Mouse (Mus musculus): ENCODE results near the gene Cbx8. TPM values are rescaled to one million over a fixed set of nuclear protein-coding genes. Genes with fewer than 3 reads are reported as not detected.

Gene Cbx8
- polyA plus RNA-seq, 1 experiment from 2014 or later: 3.3 TPM

DNA sequence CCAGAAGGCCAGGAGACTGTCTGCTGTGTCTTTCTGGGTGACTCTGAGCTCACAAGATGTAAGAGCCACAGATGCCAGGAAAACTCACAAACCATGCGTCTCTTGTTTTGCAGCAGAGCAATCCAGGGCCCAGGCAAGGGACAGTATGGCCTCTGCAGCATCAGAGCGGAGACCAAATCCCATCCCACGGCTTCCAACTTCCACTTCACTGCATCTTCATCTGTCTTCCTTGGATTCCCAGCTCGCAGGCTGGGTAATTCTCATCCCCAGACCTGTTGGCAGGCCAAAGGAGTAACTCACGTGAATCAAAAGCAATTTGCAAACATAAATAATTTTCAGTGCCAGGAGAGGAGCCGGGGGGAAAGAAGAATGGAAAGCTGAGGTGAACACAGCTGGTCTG lies 32.2 kb upstream of the Cbx8 start:
- Histone ChIP-seq H3K27me3 (replicated peaks) (peaks cover 70% of the 10 kb centered on the region), H3K4me3 (no peak overlapping the region), H3K9me3 (replicated peaks) (peaks cover 8% of the 10 kb centered on the region; the same call in 1 of the 2 replicates), H3K9ac (no peak overlapping the region), H3K27ac (no peak overlapping the region), H3K36me3 (no peaks in the 10 kb centered on the region), H3K4me1 (no peaks in the 10 kb centered on the region), H3K4me2 (no peak overlapping the region)
- WGBS (ENCODE audit: insufficient replicate concordance): 58% methylated on average over 6 of the region's 6 CpGs
- ATAC-seq: no peak

DNA sequence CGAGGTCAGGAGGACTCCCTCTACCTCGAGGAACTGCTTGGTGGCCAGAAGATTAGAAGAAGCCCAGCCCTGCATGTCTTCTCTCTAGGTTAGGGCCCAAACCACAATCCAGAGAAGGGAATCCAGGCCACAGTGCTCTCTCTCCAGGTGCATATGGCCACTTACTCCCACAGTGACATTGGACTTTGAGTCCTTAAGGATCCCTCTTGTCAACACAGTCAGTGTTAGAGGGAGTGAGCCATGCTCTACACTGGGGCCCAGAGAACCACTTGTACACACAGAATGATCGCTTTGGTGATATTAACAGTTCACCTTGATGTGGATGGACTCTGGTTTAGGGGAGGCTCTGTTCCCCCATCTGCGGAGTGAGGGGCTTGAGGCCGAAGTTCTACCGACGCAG lies 31.5 kb upstream of the Cbx8 start:
- no peak overlapping the region for H3K4me3 ChIP-seq
- 53% methylated on average over 7 of the region's 7 CpGs for WGBS (ENCODE audit: insufficient replicate concordance)

DNA sequence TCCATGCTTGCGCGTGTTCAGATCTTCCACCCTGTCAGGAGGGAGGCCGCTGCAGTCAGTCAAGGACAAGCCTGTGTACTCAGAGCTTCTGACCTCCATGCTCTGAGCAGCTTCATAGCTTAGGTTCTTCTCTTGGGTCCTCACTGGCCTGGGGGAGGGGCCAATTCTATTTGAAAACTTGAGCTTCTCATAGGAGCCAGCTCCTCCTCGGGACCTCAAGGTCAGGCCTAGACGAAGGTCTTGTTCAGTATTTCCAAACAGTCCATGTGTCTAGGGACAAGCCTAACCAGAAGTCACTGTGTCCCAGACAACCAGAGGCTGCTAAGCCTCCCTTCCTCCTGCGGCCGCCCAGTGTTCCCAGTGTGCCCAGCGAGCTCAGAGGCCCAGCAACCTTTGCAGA lies 26.1 kb upstream of the Cbx8 start:
- no peak overlapping the region for H3K4me2 ChIP-seq
- H3K4me1 ChIP-seq: no peaks in the 10 kb centered on the region
- H3K27ac ChIP-seq: no peak overlapping the region
- H3K36me3 ChIP-seq: no peaks in the 10 kb centered on the region
- no peak overlapping the region for H3K9ac ChIP-seq
- H3K9me3 ChIP-seq (replicated peaks): peaks cover 8% of the 10 kb centered on the region; the same call in 1 of the 2 replicates
- 76% methylated on average over 8 of the region's 8 CpGs for WGBS (ENCODE audit: insufficient replicate concordance)
- H3K4me3 ChIP-seq: no peak overlapping the region
- H3K27me3 ChIP-seq (replicated peaks): peaks cover 77% of the 10 kb centered on the region
- ATAC-seq: no peak

More for the DNA sequence above, 31.5 kb upstream of the Cbx8 start:
- Histone ChIP-seq H3K4me1 (no peaks in the 10 kb centered on the region), H3K4me2 (no peak overlapping the region), H3K9me3 (replicated peaks) (peaks cover 8% of the 10 kb centered on the region; the same call in 1 of the 2 replicates), H3K27me3 (replicated peaks) (peaks cover 69% of the 10 kb centered on the region), H3K27ac (no peak overlapping the region), H3K36me3 (no peaks in the 10 kb centered on the region), H3K9ac (no peak overlapping the region)
- no peak for ATAC-seq

DNA sequence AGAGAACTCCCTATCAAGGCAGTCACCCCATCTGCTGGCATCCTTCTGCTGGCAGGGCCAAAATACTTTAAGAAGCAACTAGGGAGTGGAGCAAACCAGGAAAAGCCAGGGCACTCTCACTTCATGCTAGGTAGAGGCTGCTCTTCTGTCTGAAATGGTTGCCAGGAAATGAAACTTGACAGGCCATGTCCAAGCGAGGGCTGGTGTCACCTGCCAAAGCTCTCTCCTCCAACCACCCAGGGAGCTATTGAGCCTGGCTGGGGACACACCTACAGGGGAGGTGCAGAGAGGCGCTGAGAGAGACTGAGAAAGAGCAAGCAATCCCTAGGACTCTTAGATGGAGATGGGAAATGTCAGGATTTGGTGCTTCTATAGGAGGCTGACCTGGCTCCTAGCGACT lies 18.5 kb upstream of the Cbx8 start:
- Histone ChIP-seq H3K36me3 (no peaks in the 10 kb centered on the region), H3K9me3 (replicated peaks) (no peaks in the 10 kb centered on the region), H3K27me3 (replicated peaks) (peaks cover 100% of the 10 kb centered on the region), H3K4me3 (no peak overlapping the region), H3K4me2 (no peak overlapping the region), H3K27ac (no peak overlapping the region), H3K4me1 (peaks cover 28% of the 10 kb centered on the region), H3K9ac (no peak overlapping the region)
- 5% methylated on average over 3 of the region's 3 CpGs for WGBS (ENCODE audit: insufficient replicate concordance)
- ATAC-seq: no peak

DNA sequence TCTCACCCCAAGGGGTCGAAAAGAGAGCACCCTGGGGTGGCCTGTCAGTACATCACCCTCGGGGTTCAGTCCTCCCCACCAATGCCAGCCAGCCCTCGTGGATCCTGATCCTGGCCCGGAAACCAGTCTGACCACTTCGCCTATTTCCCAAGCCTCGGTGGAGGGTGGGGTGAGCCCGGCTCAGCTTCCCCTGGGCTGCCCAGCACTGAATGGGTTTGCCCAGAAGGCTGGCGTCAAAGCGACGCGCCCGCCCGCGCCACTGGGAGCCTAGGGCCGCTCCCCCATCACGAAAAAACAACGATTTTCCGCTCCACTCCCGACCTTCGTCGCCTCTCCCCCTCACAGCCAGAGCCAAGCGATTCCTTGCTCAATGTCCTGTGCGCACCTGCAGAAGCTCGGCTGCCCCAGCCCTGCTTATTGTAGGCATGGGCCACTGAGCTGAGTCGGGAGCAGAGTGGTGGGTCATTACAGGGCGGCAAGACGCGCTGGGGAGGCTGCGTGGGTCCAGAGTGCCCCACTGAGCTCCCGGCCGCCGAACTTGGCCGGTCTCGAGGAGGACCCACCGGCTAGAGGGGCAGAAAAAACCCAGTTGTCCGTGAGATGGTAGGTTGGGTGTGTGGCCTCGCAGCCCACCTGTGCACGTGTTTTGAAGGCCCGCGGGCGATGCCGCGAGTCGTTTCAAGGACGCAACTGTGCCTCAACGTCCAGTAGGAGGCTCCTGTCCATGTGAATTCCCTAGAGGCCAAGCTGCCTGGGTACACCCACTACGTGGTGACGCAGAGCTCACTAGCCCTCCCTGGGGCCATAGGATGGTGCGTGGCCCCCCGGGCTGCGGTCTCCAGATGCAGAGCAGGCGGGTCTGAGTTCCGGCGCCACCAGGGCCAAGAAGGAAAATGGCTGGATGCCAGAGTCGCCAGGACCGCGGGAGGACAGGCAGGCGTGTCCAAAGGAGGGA lies 17.5 kb upstream of the Cbx8 start:
- H3K9ac ChIP-seq: no peak overlapping the region
- WGBS (ENCODE audit: insufficient replicate concordance): 5% methylated on average over 58 of the region's 58 CpGs
- peaks cover 35% of the 10 kb centered on the region for H3K4me1 ChIP-seq
- peak overlapping the region; percentile 80 for H3K4me2 ChIP-seq
- peaks cover 100% of the 10 kb centered on the region for H3K27me3 ChIP-seq (replicated peaks)
- no peaks in the 10 kb centered on the region for H3K36me3 ChIP-seq
- no peak overlapping the region for H3K27ac ChIP-seq
- H3K9me3 ChIP-seq (replicated peaks): no peaks in the 10 kb centered on the region
- no peak overlapping the region for H3K4me3 ChIP-seq
- no peak for ATAC-seq

DNA sequence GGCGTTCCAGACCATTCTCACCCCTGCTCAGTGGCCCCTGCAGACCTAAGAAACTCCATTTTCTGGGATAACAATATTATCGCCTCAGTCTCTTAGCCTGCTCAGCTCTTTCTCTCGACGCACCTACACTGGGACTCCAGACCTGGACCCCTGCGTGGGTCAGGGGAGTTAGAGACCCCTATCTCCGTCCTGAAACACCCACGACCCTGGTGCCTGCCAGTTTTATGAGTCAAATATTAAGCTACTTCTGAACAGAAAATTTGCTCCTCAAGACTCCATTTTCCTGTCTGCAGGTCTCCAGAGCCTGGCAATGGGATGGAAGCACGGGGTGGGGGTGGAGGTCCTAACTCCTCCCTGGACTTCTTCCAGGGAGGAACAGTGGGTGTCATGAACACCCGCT lies 16.5 kb upstream of the Cbx8 start:
- 3% methylated on average over 9 of the region's 9 CpGs for WGBS (ENCODE audit: insufficient replicate concordance)
- Histone ChIP-seq H3K9me3 (replicated peaks) (no peaks in the 10 kb centered on the region), H3K9ac (peak overlapping the region; percentile 66; the same call in 1 of the 2 replicates), H3K4me3 (peak overlapping the region; percentile 57), H3K27me3 (replicated peaks) (peaks cover 100% of the 10 kb centered on the region), H3K36me3 (no peaks in the 10 kb centered on the region), H3K27ac (no peak overlapping the region), H3K4me1 (peaks cover 40% of the 10 kb centered on the region), H3K4me2 (peak overlapping the region; percentile 80)
- no peak for ATAC-seq

DNA sequence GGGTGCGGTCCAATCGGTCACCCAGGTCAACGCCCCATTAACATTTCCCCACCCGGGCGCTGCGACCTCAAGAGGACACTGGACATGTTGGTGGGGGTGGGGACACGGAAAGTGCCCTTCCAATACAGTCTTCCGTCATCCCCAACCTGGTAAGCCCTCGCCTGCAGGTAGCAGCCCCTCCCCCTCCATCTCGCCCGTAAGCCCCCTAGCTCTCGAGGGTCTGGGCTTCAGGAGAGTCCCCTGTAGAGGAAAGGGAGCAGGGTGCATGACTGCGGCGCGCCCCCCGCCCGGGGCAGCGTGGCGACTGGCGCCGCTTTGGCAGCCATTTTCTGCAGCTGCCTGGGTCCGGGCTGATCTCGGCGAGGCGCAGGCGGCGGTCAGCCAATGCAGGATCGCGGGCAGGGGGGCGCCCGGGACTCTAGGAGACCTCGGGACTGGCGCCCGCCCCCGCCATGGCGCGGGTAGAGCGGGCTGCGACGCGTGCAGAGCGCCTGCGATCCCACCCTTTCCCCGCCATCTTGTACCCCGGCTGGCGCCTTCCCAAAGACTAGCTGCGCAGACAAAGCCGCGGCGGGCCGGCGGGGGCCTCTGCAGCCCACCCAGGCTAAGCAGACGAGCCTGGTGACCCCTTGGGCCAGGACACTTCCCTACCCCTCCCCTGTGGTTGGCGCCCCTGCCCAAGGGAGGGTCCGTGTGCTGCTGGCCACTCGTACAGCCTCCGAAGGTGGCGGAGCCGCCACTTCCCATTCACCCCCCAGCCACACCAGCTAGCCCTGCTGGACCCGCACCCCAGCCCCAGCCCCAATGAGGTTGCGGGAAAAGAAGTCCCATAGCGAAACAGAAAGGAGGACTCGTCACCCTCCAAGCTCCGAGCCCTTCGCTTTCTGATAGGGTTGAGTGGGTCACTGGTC lies 15.8 kb upstream of the Cbx8 start:
- Histone ChIP-seq H3K27ac (no peak overlapping the region), H3K4me3 (peak overlapping the region; percentile 57), H3K4me2 (peak overlapping the region; percentile 80), H3K4me1 (peaks cover 40% of the 10 kb centered on the region), H3K36me3 (no peaks in the 10 kb centered on the region), H3K27me3 (replicated peaks) (peaks cover 100% of the 10 kb centered on the region), H3K9me3 (replicated peaks) (no peaks in the 10 kb centered on the region), H3K9ac (peak overlapping the region; percentile 66)
- no peak for ATAC-seq
- WGBS (ENCODE audit: insufficient replicate concordance): 1% methylated on average over 64 of the region's 65 CpGs

DNA sequence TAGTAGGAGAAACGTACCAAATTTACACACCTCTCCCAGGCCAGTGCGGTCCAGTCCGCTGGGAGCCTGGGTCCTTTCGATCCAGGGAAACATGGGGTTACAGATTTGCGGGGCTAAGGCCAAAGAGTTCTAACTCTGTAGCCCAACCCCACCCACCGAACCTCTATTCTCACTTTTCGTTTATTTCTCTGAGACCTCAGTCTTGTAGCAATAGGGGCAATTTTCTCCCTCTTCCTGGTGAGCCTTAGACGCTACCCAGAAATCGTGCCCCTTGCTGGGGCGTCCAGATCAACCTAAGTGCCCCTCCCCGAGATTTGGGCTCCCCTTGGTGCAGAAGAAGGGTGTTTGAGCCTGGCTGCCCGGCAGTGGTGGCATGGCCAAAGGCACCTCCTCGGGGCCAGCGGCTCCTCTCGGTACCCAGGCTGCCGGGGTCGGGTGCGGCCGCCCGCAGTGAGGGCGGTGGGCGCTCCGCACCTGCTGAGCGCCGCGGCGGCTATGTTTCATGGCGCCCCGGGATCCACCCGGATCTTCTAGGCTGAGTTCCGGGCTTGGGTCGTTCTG lies 14.9 kb upstream of the Cbx8 start:
- Histone ChIP-seq H3K4me2 (peak overlapping the region; percentile 80), H3K4me3 (peak overlapping the region; percentile 57; the same call in 1 of the 2 replicates), H3K27me3 (replicated peaks) (peaks cover 100% of the 10 kb centered on the region), H3K9ac (no peak overlapping the region), H3K9me3 (replicated peaks) (no peaks in the 10 kb centered on the region), H3K36me3 (no peaks in the 10 kb centered on the region), H3K27ac (no peak overlapping the region), H3K4me1 (peaks cover 40% of the 10 kb centered on the region)
- 6% methylated on average over 32 of the region's 32 CpGs for WGBS (ENCODE audit: insufficient replicate concordance)
- ATAC-seq: no peak

DNA sequence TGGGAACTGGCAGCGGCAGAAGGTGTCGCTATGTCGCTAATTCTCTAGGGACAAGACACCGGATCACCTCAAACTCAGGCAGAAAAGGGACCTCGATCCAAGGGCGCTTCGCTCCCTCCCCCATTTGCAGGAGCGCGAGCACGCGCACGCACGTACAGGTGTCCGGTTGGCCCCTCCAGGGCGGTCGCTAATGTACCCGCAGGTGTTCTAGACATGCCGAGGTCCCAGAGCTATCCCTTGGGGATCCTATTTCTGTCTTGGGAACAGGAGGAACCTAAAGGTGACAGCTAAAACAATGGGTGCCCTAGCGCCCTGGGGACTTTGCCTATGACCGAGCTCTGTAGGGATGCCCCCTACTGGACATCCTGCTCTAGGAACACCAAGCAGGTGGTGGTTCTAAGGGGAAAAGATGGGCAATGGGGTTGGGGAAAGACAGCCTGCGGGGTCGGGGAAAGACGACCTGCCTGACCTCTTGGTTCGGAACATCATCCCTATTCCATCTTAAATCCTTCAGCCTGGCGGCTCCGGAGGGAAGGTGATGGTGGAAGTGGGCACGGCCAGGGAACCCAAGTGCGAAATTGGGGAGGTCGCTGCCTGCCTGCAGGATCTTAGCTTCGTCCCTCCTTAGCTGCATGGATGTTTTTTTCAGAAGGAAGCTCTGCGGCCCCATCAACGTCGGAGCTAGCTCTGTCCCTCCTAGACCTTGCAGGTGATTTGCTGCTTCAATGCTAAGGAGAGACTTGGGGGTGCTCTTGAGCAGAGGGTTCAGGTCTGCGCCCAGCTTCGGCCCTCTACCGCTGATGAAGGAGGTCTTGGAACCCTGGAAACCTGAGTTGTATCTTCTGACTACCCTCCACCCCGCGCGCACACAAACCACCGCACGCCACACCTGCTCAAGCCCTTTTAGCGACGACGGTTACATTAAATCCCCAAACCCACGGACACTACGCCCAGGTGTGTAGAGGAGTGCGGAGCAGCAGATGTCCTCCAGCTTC lies 13.9 kb upstream of the Cbx8 start:
- Histone ChIP-seq H3K27ac (no peak overlapping the region), H3K4me2 (peak overlapping the region; percentile 29), H3K36me3 (no peaks in the 10 kb centered on the region), H3K9me3 (replicated peaks) (no peaks in the 10 kb centered on the region), H3K4me1 (peaks cover 40% of the 10 kb centered on the region), H3K9ac (no peak overlapping the region), H3K27me3 (replicated peaks) (peaks cover 100% of the 10 kb centered on the region), H3K4me3 (no peak overlapping the region)
- WGBS (ENCODE audit: insufficient replicate concordance): 4% methylated on average over 47 of the region's 47 CpGs
- ATAC-seq: no peak

DNA sequence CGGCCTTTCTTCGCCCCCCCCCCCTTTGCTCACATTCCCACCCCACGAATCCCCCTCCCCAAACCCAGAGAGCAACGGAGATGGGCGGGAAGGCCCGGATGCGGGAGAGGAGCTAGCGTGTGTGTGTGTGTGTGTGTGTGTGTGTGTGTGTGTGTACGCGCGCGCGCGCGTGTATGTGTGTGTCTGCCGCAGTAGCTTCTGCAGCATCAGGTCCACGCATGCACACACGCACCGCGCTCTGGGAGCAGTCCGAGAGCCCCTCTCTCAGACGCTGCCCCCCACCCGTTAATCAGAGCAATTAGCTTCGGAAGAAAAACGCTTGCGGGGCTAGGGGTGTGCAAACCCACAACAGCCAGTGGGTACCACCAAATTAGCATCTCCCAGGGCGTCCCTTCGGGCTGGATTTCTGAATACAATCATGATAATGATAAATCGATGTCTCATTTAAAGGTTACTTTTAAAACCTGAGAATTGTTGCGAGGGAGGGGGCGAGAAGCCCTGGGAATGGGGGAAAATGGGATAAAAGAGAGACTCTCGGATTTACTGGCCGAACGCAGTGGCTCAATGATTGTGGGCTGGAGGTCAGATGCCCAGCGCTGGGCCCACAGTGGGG lies 13.1 kb upstream of the Cbx8 start:
- H3K4me2 ChIP-seq: peak overlapping the region; percentile 57
- 3% methylated on average over 34 of the region's 35 CpGs for WGBS (ENCODE audit: insufficient replicate concordance)
- no peaks in the 10 kb centered on the region for H3K36me3 ChIP-seq
- H3K9me3 ChIP-seq (replicated peaks): no peaks in the 10 kb centered on the region
- H3K4me3 ChIP-seq: peak overlapping the region; percentile 26
- H3K27me3 ChIP-seq (replicated peaks): peaks cover 100% of the 10 kb centered on the region
- no peak for ATAC-seq
- H3K4me1 ChIP-seq: peaks cover 40% of the 10 kb centered on the region
- H3K27ac ChIP-seq: no peak overlapping the region
- no peak overlapping the region for H3K9ac ChIP-seq

All from liver, embryonic 12.5 days (tissue).